Mouse (Mus musculus) intestine, embryonic 16.5 days (tissue): Measurements from ENCODE around the gene Itprid2. TPM values are rescaled to one million over a fixed set of nuclear protein-coding genes. Genes with fewer than 3 reads are reported as not detected.
"Not testable (repeated sequence)": the region's sequence is repeated elsewhere in the genome, so short reads cannot be mapped to it uniquely, and the experiment has no call there.

Experiments
- ATAC-seq: fragments of 200-750 bp; cut with Nextera tagmentation; 2 replicates; pipeline ENCODE4 v1.8.0; 2017; ENCODE audit warnings: moderate TSS enrichment, moderate library complexity
- H3K27ac ChIP-seq: fragments of 300-500 bp; sonication (generic); 2 replicates; pipeline ENCODE4 v1.5.1; 2014; ENCODE audit warnings: mild to moderate bottlenecking, low read length
- H3K27me3 ChIP-seq: fragments of 300-500 bp; sonication (generic); replicated peaks from 2 replicates; pipeline ENCODE4 v1.6.1; 2014; ENCODE audit warnings: low read length, control low read depth, mixed read lengths; ENCODE audit not compliant: control insufficient read depth, insufficient read depth
- H3K36me3 ChIP-seq: fragments of 300-500 bp; sonication (generic); 2 replicates; pipeline ENCODE4 v1.6.1; 2014; ENCODE audit warnings: low read length, control low read depth; ENCODE audit not compliant: control insufficient read depth, insufficient read depth
- H3K4me1 ChIP-seq: fragments of 300-500 bp; sonication (generic); 2 replicates; pipeline ENCODE4 v1.6.1; 2014; ENCODE audit warnings: low read length, control low read depth, mixed read lengths; ENCODE audit not compliant: control insufficient read depth, insufficient read depth
- H3K4me2 ChIP-seq: fragments of 300-500 bp; sonication (generic); 2 replicates; pipeline ENCODE4 v1.6.1; 2014; ENCODE audit warnings: low read depth, low read length, control low read depth
- H3K4me3 ChIP-seq: fragments of 300-500 bp; sonication (generic); 2 replicates; pipeline ENCODE4 v1.5.1; 2014; ENCODE audit warnings: mild to moderate bottlenecking, low read length
- H3K9ac ChIP-seq: fragments of 300-500 bp; sonication (generic); 2 replicates; pipeline ENCODE4 v1.6.1; 2014; ENCODE audit warnings: low read depth, low read length
- H3K9me3 ChIP-seq: fragments of 300-500 bp; sonication (generic); 2 replicates; pipeline ENCODE4 v1.6.1; 2016; ENCODE audit warnings: low read length, control low read depth; ENCODE audit not compliant: control insufficient read depth
- WGBS: fragments of 180-500 bp; shearing (Covaris S2); extraction: QIAGEN DNeasy Blood & Tissue Kit; methylation state at CpG from one replicate; pipeline ENCODE4 v1.1.7; 2014; 5-methylcytosine and 5-hydroxymethylcytosine counted together
- polyA plus RNA-seq: library from polyadenylated mRNA; unstranded; fragments of >200 nt; fragmentation: Nextera tagmentation; extraction: Ambion mirVana; gene quantifications from 2 replicates; pipeline ENCODE4 v1.2.1, GENCODE M21; 2015

Itprid2 gene
- polyA plus RNA-seq: 15.5 and 17.6 TPM in 2 replicates

DNA sequence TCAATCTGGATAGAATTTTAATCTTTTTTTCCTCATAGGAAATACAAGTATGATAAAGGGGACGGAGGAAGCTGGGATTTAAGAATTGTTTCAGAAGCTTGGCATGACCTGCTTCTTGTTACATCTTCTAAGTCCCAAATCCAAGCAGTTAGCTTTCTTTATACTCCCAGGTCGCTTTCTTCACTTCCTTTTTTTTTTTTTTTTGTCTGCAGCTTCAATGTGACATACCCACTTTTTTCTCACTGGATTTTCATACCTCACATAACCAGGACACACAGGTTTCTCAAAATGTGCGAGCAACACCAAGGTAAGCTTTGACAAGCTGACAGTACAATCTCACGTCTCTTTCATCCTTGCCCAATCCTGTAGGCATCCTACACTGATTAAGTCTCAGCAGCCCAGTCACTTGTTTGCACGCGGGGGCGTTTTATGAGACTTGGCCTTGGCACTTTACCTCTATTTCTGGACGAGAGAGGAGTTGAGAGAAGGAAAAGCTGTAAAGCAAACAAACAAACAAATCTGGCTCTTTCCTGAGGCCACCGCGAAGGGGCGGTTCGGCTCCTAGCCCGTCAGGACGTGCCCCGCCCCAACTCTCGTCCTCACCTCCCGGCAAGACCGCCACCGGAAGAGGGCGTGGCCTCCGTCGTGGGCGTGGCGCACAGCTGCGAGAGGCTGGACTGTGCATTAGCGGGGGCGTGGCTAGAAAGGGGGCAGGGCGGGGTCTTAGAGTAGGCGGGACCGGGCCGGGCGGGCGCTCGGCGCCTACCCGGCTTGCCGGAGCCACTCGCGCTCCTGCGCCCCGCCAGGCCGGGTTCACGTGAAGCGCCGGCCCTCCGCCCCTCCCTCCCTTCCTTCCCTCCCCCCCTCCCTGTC, at the start of gene Itprid2:
Gene Itprid2, plus strand, starts transcription at position 825 of the 873 bp plus-strand sequence.
- ATAC-seq: peak; percentile 99
- peak within 1 kb of the TSS; percentile 93 for H3K4me3 ChIP-seq
- no peaks in the 10 kb centered on the region for H3K9me3 ChIP-seq
- peaks cover 7% of the 10 kb centered on the region for H3K4me1 ChIP-seq
- H3K9ac ChIP-seq: peak within 1 kb of the TSS; percentile 88
- peak within 1 kb of the TSS; percentile 60 for H3K4me2 ChIP-seq
- no peaks in the 10 kb centered on the region for H3K27me3 ChIP-seq
- H3K27ac ChIP-seq: peak within 1 kb of the TSS; percentile 95
- 3% methylated on average over 36 of the region's 46 CpGs for WGBS
- no peaks in the 10 kb centered on the region for H3K36me3 ChIP-seq

DNA sequence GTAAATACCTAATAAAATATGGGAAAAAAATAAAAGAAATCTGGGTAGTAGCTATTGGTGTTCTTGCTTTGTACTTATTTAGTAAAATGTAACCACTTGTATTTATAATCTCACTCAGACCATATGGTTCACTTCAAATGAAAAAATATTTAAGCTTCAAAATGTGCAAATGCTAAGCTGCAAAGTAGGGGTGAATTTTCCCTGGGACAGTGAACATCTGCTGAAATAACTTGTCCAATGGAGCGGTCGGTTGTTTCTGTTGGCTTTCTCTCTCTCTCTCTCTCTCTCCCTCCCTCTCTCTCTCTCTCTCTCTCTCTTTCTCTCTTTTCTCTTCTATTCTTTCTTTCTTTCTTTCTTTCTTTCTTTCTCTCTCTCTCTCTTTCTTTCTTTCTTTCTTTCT, 39.0 kb upstream of the Itprid2 start:
- no peaks in the 10 kb centered on the region for H3K27me3 ChIP-seq
- no peak overlapping the region for H3K4me2 ChIP-seq
- no peak overlapping the region for H3K27ac ChIP-seq
- H3K9ac ChIP-seq: no peak overlapping the region
- ATAC-seq: no peak
- no peaks in the 10 kb centered on the region for H3K9me3 ChIP-seq
- 39% methylated on average over 2 of the region's 2 CpGs for WGBS
- no peak overlapping the region for H3K4me3 ChIP-seq
- H3K4me1 ChIP-seq: peaks cover 7% of the 10 kb centered on the region
- no peaks in the 10 kb centered on the region for H3K36me3 ChIP-seq

DNA sequence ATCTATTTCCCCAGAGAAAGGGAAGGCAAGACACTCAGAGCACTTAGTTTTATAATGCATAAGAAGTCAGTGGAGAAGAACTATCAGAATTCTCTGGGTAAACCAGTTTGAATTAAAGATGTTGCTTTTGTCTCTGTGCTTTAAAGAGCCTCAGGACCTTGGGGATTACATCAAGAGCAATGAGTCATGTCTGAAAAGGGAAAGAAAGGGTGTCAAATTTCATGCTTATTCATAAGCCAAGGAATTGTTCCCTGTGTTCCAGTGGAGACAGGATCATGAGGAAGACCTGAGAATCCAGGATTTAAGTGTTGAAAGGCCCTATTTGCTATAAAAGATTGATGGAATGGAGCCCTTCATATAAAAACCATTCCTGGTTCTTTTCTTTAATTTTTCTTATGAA, 38.1 kb upstream of the Itprid2 start:
- Histone ChIP-seq H3K9me3 (no peaks in the 10 kb centered on the region), H3K4me3 (no peak overlapping the region), H3K27me3 (no peaks in the 10 kb centered on the region), H3K36me3 (no peaks in the 10 kb centered on the region), H3K4me2 (no peak overlapping the region), H3K27ac (no peak overlapping the region), H3K4me1 (peaks cover 16% of the 10 kb centered on the region), H3K9ac (no peak overlapping the region)
- ATAC-seq: no peak

DNA sequence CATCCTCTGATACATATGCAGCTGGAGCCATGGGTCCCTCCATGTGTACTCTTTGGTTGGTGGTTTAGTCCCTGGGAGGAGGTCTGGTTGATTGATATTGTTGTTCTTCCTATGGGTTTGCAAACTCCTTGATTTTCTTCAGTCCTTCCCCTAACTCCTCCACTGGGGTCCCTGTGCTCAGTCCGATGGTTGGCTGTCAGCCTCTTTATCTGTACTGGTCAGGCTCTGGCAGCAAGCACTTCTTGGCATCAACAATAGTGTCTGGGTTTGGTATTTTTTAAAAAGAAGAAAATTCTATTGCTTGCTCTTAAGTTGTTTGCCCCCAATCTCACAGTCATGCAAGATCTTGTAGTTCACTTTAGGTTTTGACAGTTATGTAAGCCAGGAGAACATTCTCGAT, 34.0 kb upstream of the Itprid2 start:
- not testable (repeated sequence) for H3K27me3 ChIP-seq, H3K9me3 ChIP-seq, H3K4me3 ChIP-seq, ATAC-seq, H3K9ac ChIP-seq, H3K36me3 ChIP-seq, H3K4me2 ChIP-seq
- WGBS: 41% methylated on average over 2 of the region's 2 CpGs
- Histone ChIP-seq H3K4me1 (peaks cover 26% of the 10 kb centered on the region), H3K27ac (peak overlapping the region; percentile 58)

DNA sequence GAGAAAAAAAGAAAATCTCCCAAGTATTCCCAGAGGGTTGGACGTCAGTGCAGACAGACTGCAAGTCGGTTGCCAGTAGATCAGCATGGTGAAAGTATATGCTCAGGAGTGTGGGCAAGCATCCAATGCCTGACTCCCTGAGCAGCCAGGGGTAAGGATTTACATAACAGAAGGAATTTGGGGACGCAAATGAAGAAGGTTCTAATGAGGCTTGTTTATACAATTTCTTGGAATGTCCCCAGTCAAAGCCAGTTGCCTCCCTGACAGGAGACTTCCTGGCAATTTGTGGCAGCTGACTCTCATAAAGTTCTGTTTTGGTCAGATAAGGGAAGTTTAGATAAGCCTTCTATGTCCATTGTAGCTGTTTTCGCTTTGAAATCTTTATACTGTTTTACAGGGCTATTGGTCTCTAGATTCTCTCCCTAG, 33.4 kb upstream of the Itprid2 start:
- WGBS: 20% methylated on average over 4 of the region's 4 CpGs
- no peak overlapping the region for H3K4me2 ChIP-seq
- H3K9me3 ChIP-seq: no peaks in the 10 kb centered on the region
- H3K27me3 ChIP-seq: no peaks in the 10 kb centered on the region
- H3K36me3 ChIP-seq: no peaks in the 10 kb centered on the region
- ATAC-seq: peak; percentile 81
- H3K9ac ChIP-seq: no peak overlapping the region
- peak overlapping the region; percentile 58 for H3K27ac ChIP-seq
- peaks cover 26% of the 10 kb centered on the region for H3K4me1 ChIP-seq
- H3K4me3 ChIP-seq: no peak overlapping the region

DNA sequence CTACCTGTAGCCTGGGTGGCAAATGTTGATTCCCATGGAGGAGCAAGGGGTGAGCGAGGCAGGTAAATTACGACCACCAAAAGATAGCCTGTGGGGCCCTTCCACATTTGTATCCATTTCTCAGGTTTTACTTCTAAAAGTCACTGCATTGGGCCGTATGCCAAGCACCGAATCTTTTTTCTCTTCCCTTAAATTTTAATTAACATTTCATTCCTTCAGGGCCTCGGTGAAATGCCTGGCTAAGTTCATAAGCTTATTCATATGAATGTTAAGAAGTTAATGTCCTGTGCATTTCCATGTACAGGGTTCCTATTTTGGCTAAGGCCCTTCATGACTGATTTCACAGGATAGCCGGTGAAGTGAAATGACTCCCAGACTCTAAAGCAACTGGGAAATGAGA, 32.8 kb upstream of the Itprid2 start:
- H3K4me3 ChIP-seq: no peak overlapping the region
- H3K27ac ChIP-seq: peak overlapping the region; percentile 58
- no peak overlapping the region for H3K4me2 ChIP-seq
- H3K9ac ChIP-seq: no peak overlapping the region
- WGBS: 67% methylated on average over 6 of the region's 6 CpGs
- no peaks in the 10 kb centered on the region for H3K27me3 ChIP-seq
- H3K9me3 ChIP-seq: no peaks in the 10 kb centered on the region
- peaks cover 26% of the 10 kb centered on the region for H3K4me1 ChIP-seq
- ATAC-seq: no peak
- H3K36me3 ChIP-seq: no peaks in the 10 kb centered on the region

DNA sequence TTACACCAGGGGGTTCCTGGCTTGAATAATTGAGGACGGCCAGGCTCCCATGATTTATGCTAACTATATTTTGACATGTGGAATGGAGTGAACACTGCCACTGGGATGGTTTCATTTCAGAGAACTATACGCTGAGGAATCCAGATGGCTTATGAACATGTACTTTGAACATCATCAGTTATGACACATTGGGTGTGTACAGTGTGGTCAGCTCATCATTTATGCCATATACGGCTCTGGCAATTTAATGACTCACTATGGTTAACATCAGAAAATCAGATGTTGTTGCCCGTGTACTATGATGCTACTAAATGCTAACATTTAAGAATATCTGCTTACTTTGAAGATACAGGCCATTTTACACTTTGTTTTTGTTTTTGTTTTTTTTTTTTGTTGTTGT, 31.8 kb upstream of the Itprid2 start:
- H3K27me3 ChIP-seq: no peaks in the 10 kb centered on the region
- 71% methylated on average over 4 of the region's 4 CpGs for WGBS
- peak; percentile 57 for ATAC-seq
- H3K4me3 ChIP-seq: no peak overlapping the region
- H3K9ac ChIP-seq: no peak overlapping the region
- H3K4me1 ChIP-seq: peaks cover 21% of the 10 kb centered on the region
- no peak overlapping the region for H3K4me2 ChIP-seq
- H3K27ac ChIP-seq: no peak overlapping the region
- no peaks in the 10 kb centered on the region for H3K36me3 ChIP-seq
- no peaks in the 10 kb centered on the region for H3K9me3 ChIP-seq

DNA sequence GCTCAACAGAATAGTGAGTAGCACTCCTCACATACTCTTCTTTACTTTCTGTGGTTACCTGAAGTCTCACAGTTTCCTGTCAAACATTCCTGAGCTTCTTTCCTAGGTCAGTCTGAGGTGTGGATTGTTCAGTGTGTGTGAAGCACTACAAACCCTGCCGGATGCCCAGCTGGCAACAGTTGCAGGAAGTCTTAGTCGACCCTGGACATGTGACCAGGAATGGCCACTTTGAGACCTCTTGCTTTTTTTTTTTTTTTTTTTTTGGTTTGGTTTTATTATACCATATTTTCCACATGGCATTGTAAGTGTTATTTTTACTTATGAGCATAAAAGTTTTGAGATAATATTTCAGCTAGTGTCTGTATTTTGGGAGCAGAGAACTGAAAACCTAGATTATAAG, 29.1 kb upstream of the Itprid2 start:
- H3K27ac ChIP-seq: no peak overlapping the region
- H3K4me1 ChIP-seq: peaks cover 22% of the 10 kb centered on the region
- no peak overlapping the region for H3K4me2 ChIP-seq
- no peaks in the 10 kb centered on the region for H3K36me3 ChIP-seq
- no peak for ATAC-seq
- H3K9ac ChIP-seq: no peak overlapping the region
- H3K27me3 ChIP-seq: no peaks in the 10 kb centered on the region
- H3K4me3 ChIP-seq: no peak overlapping the region
- 73% methylated on average over 2 of the region's 2 CpGs for WGBS
- H3K9me3 ChIP-seq: no peaks in the 10 kb centered on the region

DNA sequence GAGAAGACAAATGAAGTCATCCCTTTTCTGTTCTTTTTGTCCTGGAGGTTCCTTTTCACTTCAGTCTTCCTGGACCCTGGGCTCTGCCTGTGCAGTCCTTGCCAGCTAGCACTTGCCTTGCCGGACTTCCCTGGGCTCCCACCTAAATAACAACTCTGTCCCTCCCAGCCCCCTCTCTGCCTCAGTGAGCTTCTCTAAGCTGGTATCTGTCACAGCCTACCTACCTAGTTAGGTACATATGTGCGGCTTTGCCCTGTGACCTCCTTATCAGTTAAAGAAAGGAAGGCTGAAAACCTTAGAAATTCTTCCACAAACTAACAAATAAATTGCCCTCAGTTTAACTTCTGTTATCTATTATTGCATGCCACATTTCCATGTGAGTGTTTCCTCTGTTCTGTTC, 28.0 kb upstream of the Itprid2 start:
- no peak overlapping the region; the same call in 1 of the 2 replicates for H3K27ac ChIP-seq
- no peaks in the 10 kb centered on the region for H3K36me3 ChIP-seq
- no peak overlapping the region for H3K4me2 ChIP-seq
- ATAC-seq: no peak
- H3K9ac ChIP-seq: no peak overlapping the region
- no peak overlapping the region for H3K4me3 ChIP-seq
- peaks cover 14% of the 10 kb centered on the region; the same call in 1 of the 2 replicates for H3K4me1 ChIP-seq
- WGBS: 78% methylated on average over 2 of the region's 2 CpGs
- H3K9me3 ChIP-seq: no peaks in the 10 kb centered on the region
- no peaks in the 10 kb centered on the region for H3K27me3 ChIP-seq
